Mouse (Mus musculus) midbrain, embryonic 12.5 days (tissue): Measurements from ENCODE around the gene Hvcn1. TPM values are rescaled to one million over a fixed set of nuclear protein-coding genes. Genes with fewer than 3 reads are reported as not detected.

ENCODE experiments used
- ATAC-seq: fragments of 200-750 bp; cut with Nextera tagmentation; 2 replicates; pipeline ENCODE4 v1.8.0; 2017; ENCODE audit warnings: low read depth, moderate TSS enrichment, moderate library complexity; ENCODE audit not compliant: low FRiP score
- H3K27ac ChIP-seq: fragments of 300-500 bp; sonication (generic); replicated peaks from 2 replicates; pipeline ENCODE4 v1.5.1; 2016; ENCODE audit warnings: mild to moderate bottlenecking
- H3K27me3 ChIP-seq: fragments of 300-500 bp; sonication (generic); 2 replicates; pipeline ENCODE4 v1.6.1; 2016; ENCODE audit warnings: mild to moderate bottlenecking
- H3K36me3 ChIP-seq: fragments of 300-500 bp; sonication (generic); 2 replicates; pipeline ENCODE4 v1.6.1; 2016
- H3K4me1 ChIP-seq: fragments of 300-500 bp; sonication (generic); 2 replicates; pipeline ENCODE4 v1.6.1; 2016
- H3K4me2 ChIP-seq: fragments of 300-500 bp; sonication (generic); replicated peaks from 2 replicates; pipeline ENCODE4 v1.6.1; 2016; ENCODE audit warnings: mild to moderate bottlenecking, moderate library complexity
- H3K4me3 ChIP-seq: fragments of 300-500 bp; sonication (generic); 2 replicates; pipeline ENCODE4 v1.5.1; 2016; ENCODE audit warnings: mild to moderate bottlenecking
- H3K9ac ChIP-seq: fragments of 300-500 bp; sonication (generic); replicated peaks from 2 replicates; pipeline ENCODE4 v1.6.1; 2016; ENCODE audit warnings: mild to moderate bottlenecking, moderate library complexity
- H3K9me3 ChIP-seq: fragments of 300-500 bp; sonication (generic); 2 replicates; pipeline ENCODE4 v1.6.1; 2016; ENCODE audit warnings: mild to moderate bottlenecking
- WGBS: fragments of 180-500 bp; shearing (Covaris S2); methylation state at CpG from one replicate; pipeline ENCODE4 v1.1.7; 2016; 5-methylcytosine and 5-hydroxymethylcytosine counted together
- polyA plus RNA-seq: library from polyadenylated mRNA; unstranded; fragments of >200 nt; fragmentation: Nextera tagmentation; extraction: Ambion mirVana; gene quantifications from 2 replicates; pipeline ENCODE4 v1.2.1, GENCODE M21; 2016

Gene Hvcn1
- polyA plus RNA-seq, 1 experiment from 2014 or later: 10.8 TPM

DNA sequence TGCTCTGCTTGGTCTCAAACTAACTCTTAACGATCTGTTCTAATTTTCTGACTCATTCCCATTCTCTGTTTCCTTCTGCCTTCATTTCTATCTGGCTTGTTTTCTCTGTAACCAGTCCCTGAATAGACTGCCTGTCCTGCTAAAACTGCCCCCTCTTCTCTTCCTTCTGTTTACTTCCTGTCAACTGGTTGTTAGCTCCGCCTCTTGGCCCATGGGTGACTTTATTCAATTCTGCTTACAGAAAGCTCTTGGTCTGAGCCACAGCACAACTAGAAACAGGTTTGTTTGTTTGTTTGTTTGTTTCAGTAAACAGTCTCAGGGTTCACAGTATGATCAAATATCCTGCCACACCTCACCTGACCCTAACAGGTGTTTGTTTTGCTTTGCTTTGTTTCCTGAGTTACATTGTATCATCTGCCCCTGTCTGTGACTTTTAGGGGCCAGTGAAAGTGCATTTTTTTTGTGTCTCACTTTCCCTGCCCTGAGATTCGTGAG lies 21.7 kb downstream of the Hvcn1 start:
- H3K9ac ChIP-seq: no peak overlapping the region
- H3K27ac ChIP-seq: no peak overlapping the region
- H3K4me1 ChIP-seq: no peaks in the 10 kb centered on the region
- peaks cover 9% of the 10 kb centered on the region; the same call in 1 of the 2 replicates for H3K36me3 ChIP-seq
- H3K4me2 ChIP-seq: no peak overlapping the region
- H3K9me3 ChIP-seq: peaks cover 7% of the 10 kb centered on the region
- H3K4me3 ChIP-seq: no peak overlapping the region
- WGBS: 89% methylated on average over 3 of the region's 3 CpGs
- no peak for ATAC-seq
- H3K27me3 ChIP-seq: no peaks in the 10 kb centered on the region

DNA sequence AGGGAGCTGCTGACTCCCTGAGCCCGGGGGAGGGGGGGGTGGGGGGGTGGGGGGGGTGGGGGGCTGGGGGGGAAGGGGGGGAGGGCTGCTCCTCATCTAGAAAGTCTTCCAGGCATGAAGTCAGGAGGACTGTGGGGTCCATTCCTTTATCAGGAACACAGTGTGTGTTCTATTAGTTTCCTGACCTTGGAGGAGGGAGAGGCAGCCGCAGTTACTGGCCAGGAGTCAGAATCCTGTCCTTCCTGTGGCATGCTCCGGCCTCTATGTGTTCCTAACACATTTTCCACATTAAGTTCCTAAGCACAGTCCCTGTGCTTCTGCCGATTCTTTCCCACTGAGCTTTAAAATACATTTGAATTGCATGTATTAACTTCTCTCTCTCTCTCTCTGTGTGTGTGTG lies 22.2 kb downstream of the Hvcn1 start:
- Histone ChIP-seq H3K27ac (no peak overlapping the region), H3K36me3 (peaks cover 9% of the 10 kb centered on the region; the same call in 1 of the 2 replicates), H3K9me3 (peaks cover 7% of the 10 kb centered on the region), H3K4me3 (no peak overlapping the region), H3K4me1 (no peaks in the 10 kb centered on the region), H3K9ac (no peak overlapping the region), H3K4me2 (no peak overlapping the region), H3K27me3 (no peaks in the 10 kb centered on the region)
- WGBS: 75% methylated on average over 3 of the region's 4 CpGs
- no peak for ATAC-seq

DNA sequence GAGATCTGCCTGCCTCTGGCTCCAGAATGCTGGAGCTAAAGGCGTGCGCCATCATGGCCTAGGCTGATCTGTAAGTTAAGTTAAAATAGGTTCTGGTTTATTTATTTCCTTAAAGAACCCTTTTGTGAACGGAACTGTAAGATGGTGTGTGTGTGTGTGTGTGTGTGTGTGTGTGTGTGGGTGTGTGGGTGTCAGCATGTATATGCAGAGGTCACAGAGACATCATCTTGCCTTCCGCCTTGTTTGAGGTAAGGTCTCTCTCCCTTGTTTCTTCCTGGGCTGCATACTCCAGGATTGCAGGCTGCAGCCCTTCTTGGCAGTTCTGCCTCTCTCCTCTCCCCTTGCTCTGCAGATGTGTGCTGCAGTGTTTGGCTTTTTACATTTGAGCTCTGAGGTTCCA lies 24.2 kb downstream of the Hvcn1 start:
- Histone ChIP-seq H3K4me3 (no peak overlapping the region), H3K36me3 (peaks cover 9% of the 10 kb centered on the region; the same call in 1 of the 2 replicates), H3K27ac (no peak overlapping the region), H3K9ac (no peak overlapping the region), H3K9me3 (peaks cover 7% of the 10 kb centered on the region), H3K27me3 (no peaks in the 10 kb centered on the region), H3K4me2 (no peak overlapping the region), H3K4me1 (0 out of 2 replicates have a peak, but pooled peaks cover 7% of the 10 kb centered on the region)
- ATAC-seq: no peak
- WGBS: 94% methylated on average over 4 of the region's 4 CpGs

DNA sequence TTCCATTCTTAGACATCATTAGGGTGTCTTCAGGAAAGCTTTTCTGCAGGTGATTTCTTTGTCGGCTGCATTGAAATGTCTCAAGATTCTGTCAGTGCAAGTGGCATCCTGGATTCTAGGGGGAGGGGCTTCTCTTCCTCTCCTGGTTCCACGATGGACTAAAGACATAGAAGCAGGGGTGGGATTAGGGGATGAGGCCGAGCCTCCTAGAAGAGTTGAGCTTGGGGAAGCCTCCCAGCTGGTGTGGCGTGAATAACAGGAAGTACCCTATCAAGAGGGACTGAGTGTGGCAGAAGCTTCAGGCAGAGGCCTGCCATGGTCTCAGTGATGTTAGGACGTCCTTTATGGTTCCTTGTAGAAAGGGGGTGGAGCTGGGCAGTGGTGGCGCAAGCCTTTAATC lies 24.8 kb downstream of the Hvcn1 start:
- Histone ChIP-seq H3K9ac (no peak overlapping the region), H3K4me3 (no peak overlapping the region), H3K36me3 (peaks cover 9% of the 10 kb centered on the region; the same call in 1 of the 2 replicates), H3K27me3 (no peaks in the 10 kb centered on the region), H3K4me1 (0 out of 2 replicates have a peak, but pooled peaks cover 7% of the 10 kb centered on the region), H3K27ac (no peak overlapping the region), H3K9me3 (peaks cover 7% of the 10 kb centered on the region), H3K4me2 (no peak overlapping the region)
- no peak for ATAC-seq
- WGBS: 83% methylated on average over 6 of the region's 6 CpGs

DNA sequence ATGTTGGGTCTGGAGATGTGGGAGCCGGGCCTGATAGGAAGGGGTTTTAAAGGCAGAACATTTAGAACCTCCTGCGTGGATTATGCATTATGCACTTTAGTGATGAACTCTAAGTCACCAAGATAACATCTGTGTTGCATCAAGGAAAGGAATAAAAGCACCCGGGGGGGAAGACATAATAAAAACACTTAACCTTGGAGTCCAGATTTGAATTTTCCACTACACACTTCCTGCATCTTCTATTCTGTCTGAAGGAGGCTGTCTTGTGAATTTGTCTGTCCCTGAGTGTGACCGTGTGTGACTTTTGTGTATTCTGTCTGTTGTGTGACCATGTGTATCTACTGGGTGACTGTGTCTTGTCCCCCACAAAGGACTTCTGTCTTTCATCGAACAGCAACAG lies 25.4 kb downstream of the Hvcn1 start:
- 89% methylated on average over 5 of the region's 5 CpGs for WGBS
- H3K27me3 ChIP-seq: no peaks in the 10 kb centered on the region
- ATAC-seq: no peak
- H3K27ac ChIP-seq: no peak overlapping the region
- 0 out of 2 replicates have a peak, but pooled peaks cover 7% of the 10 kb centered on the region for H3K4me1 ChIP-seq
- no peak overlapping the region for H3K9ac ChIP-seq
- peaks cover 9% of the 10 kb centered on the region; the same call in 1 of the 2 replicates for H3K36me3 ChIP-seq
- no peak overlapping the region for H3K4me2 ChIP-seq
- H3K9me3 ChIP-seq: peaks cover 7% of the 10 kb centered on the region
- no peak overlapping the region for H3K4me3 ChIP-seq

DNA sequence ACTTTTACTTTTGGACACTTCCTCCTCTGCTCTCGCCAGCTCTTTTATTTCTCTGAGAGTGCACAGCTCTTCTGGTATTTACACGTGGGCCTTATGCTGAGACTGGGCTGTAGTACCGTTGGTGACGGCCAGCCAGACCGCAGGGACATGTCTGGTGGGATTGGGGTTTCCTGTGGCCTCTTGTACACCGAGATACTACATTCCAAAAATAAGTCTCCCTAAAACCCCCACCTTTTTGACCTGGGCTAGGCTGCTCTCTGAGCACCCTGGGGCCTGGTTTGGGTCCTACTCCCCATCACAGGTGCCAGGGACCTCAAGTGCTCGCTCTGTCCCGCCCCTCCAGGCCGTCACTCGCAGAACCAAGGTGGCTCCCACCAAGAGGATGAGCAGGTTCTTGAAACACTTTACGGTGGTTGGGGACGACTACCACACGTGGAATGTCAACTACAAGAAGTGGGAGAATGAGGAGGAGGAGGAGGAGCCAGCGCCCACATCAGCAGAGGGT lies 26.5 kb downstream of the Hvcn1 start:
- WGBS: 86% methylated on average over 14 of the region's 14 CpGs
- Histone ChIP-seq H3K4me3 (no peak overlapping the region), H3K27ac (no peak overlapping the region), H3K4me2 (no peak overlapping the region), H3K27me3 (no peaks in the 10 kb centered on the region), H3K36me3 (peaks cover 3% of the 10 kb centered on the region; the same call in 1 of the 2 replicates), H3K4me1 (peaks cover 9% of the 10 kb centered on the region; the same call in 1 of the 2 replicates), H3K9me3 (peaks cover 2% of the 10 kb centered on the region), H3K9ac (no peak overlapping the region)
- no peak for ATAC-seq

DNA sequence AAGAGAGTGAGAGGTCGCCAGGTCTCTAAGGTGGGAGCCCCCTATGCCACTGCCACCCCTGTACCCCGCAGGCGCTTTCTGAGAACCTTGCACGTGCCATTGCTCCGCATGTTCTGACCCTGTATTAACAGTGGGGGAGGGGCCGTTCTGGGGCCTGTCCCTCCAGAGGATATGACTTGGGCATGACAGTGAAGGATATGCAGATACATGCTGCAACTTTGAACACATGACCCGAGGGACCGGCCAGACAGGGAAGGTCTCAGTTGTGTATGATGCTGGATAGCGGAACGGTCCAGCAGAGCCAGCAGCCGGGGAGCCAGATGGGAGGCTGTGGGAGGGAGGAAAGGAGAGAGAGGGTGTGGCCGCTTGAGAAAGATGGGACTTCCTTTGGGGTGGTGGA lies 27.1 kb downstream of the Hvcn1 start:
- no peak overlapping the region for H3K27ac ChIP-seq
- no peak overlapping the region for H3K4me3 ChIP-seq
- no peak for ATAC-seq
- peaks cover 9% of the 10 kb centered on the region; the same call in 1 of the 2 replicates for H3K4me1 ChIP-seq
- H3K9me3 ChIP-seq: no peaks in the 10 kb centered on the region
- no peak overlapping the region for H3K9ac ChIP-seq
- H3K36me3 ChIP-seq: no peaks in the 10 kb centered on the region
- H3K4me2 ChIP-seq: no peak overlapping the region
- H3K27me3 ChIP-seq: no peaks in the 10 kb centered on the region
- 90% methylated on average over 12 of the region's 12 CpGs for WGBS

DNA sequence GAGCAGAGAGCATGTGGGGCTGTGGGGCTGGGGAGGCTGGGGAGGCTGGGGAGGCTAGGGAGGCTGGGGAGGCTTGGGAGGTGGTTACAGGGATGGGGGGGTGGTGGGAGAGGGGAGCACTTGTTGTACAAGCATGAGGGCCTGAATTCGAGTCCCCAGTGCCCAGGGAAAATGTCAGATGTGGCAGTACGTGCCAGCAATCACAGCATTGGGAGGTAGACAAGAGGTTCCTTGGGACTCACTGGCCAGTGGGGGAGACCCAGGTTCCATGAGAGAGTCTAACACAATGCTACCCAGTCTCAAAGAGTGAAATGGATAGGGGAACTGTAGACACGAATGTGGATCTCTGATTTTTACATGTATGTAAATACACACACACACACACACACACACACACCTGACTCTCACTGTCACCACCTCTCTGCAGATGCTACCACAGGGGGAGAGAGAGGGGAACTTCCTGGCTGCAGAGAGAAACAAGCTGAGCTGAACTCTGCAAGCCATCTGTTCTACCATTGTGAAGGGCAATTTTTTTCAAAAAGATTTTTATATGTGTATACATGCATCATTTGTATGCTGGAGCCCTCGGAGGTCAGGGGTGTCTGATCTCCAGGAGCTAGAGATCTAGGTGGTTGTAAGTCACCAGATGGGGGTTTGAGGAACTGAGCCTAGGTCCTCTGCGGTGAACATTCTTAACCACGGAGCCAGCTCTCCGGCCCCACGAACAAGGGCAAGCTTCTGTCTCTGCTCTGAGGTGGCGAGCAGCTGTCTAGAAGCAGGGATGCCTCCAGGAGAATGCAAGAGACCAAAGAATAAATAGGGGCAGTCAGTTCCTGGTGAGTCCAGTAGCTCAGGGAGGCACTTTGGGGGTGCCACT lies 28.0 kb downstream of the Hvcn1 start:
- no peak overlapping the region for H3K4me3 ChIP-seq
- H3K36me3 ChIP-seq: peaks cover 8% of the 10 kb centered on the region; the same call in 1 of the 2 replicates
- H3K9ac ChIP-seq: no peak overlapping the region
- ATAC-seq: no peak
- H3K27me3 ChIP-seq: no peaks in the 10 kb centered on the region
- H3K9me3 ChIP-seq: no peaks in the 10 kb centered on the region
- H3K4me1 ChIP-seq: peaks cover 9% of the 10 kb centered on the region; the same call in 1 of the 2 replicates
- H3K4me2 ChIP-seq: no peak overlapping the region
- 85% methylated on average over 9 of the region's 9 CpGs for WGBS
- no peak overlapping the region for H3K27ac ChIP-seq

DNA sequence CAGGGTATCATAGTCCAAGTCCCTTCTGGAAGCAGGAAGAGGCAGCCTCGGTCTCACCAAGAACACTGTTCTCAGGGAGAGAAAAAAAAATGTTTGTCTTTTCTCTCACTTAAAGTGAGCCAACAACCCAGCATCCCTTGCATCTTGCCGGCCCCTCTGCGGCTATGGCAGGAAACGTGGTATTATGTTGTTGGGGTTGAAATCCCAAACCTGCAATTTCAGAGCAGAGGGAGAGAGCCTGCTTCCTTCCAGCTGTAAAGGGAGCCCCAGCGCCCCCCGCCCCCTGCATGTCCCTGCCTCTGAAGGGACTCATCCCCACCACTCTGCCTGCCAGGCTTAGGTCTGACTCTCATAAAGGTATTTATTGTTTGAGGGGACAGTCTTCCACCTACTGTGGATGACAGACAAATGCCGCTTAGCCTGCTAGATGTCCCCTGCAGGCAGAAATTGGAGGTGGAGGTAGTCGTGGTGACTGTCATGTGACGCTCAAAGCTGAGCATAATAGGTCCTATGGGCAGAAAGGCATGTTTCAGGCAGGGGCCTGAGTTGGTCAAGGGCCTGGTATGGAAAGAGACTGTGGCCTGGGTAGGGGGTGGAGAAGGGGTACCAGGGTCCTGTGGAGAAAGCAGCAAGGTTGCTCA lies 28.7 kb downstream of the Hvcn1 start:
- Histone ChIP-seq H3K27ac (no peak overlapping the region), H3K9me3 (no peaks in the 10 kb centered on the region), H3K4me2 (no peak overlapping the region), H3K27me3 (no peaks in the 10 kb centered on the region), H3K9ac (no peak overlapping the region), H3K4me1 (peaks cover 9% of the 10 kb centered on the region; the same call in 1 of the 2 replicates), H3K4me3 (no peak overlapping the region), H3K36me3 (peaks cover 11% of the 10 kb centered on the region)
- ATAC-seq: no peak
- whole genome bisulfite sequencing: 68% methylated on average over 9 of the region's 9 CpGs

DNA sequence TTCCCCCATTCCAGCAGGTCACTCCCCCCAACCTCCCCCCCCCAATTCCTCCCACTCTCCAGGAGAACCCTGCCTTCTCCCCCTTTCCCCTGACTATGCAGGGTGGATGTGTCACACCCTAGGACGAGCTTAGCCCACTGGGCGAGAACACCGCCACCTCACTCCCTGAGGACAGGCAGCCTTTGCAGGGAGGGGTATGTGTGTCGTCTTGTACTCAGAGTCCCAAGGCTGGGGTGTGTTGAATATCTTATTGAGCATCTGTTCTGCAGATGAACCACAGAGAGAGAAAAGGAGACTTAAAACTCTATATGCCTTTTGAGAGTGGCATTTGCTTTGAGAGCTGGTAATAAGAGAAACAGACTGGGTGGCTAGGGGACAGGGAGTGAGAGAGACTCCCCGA lies 30.6 kb downstream of the Hvcn1 start:
- WGBS: 72% methylated on average over 5 of the region's 5 CpGs
- no peak overlapping the region for H3K4me3 ChIP-seq
- ATAC-seq: no peak
- H3K9me3 ChIP-seq: no peaks in the 10 kb centered on the region
- H3K4me1 ChIP-seq: peaks cover 9% of the 10 kb centered on the region; the same call in 1 of the 2 replicates
- no peak overlapping the region for H3K9ac ChIP-seq
- no peak overlapping the region for H3K4me2 ChIP-seq
- H3K27me3 ChIP-seq: no peaks in the 10 kb centered on the region
- peaks cover 29% of the 10 kb centered on the region for H3K36me3 ChIP-seq
- no peak overlapping the region for H3K27ac ChIP-seq

DNA sequence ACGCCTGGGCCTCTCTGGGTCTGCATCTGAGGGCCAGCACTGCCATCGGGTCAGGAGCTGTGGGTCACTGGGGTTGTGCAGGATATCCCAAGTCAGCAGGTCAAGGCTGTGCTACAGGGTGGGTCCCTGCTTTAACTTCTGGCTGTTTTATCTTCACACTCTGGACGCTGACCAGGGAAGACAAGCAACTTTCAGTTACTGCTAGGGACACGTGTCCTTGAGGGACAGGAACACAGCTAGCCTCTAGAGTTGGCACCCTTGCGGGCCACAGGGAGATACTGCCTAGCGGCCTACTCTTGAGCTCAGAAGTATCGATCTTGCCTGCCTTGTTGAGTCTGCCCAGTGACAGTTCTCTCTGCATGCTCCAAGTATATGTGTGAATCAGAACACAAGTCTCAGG lies 33.0 kb downstream of the Hvcn1 start:
- ATAC-seq: no peak
- Histone ChIP-seq H3K9ac (no peak overlapping the region), H3K4me3 (no peak overlapping the region), H3K36me3 (peaks cover 33% of the 10 kb centered on the region), H3K27me3 (no peaks in the 10 kb centered on the region), H3K9me3 (no peaks in the 10 kb centered on the region), H3K4me1 (peaks cover 15% of the 10 kb centered on the region; the same call in 1 of the 2 replicates), H3K27ac (no peak overlapping the region), H3K4me2 (no peak overlapping the region)
- 81% methylated on average over 7 of the region's 7 CpGs for WGBS

DNA sequence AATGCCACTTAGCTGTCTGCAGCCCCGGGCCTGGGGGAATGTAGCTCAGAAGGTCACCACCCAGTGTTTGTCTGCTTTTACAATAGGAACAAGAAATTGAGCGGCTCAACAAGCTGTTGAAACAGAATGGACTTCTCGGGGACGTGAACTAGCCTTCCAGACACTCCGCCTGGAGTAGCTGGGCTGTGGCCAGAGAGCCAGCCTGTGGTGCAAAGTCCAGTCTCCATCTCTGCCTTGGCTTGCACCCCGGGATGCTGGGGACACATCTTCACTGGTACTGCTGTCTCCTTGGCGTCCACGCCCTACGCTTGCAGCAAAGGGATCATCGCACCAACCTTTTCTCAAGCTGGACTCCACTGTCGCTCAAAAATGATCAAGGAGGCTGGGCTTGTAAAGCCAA lies 33.9 kb downstream of the Hvcn1 start:
- no peaks in the 10 kb centered on the region for H3K27me3 ChIP-seq
- H3K4me3 ChIP-seq: no peak overlapping the region
- no peaks in the 10 kb centered on the region for H3K9me3 ChIP-seq
- ATAC-seq: no peak
- WGBS: 88% methylated on average over 11 of the region's 11 CpGs
- H3K27ac ChIP-seq: no peak overlapping the region
- H3K4me2 ChIP-seq: no peak overlapping the region
- H3K9ac ChIP-seq: no peak overlapping the region
- H3K4me1 ChIP-seq: peaks cover 19% of the 10 kb centered on the region; the same call in 1 of the 2 replicates
- peaks cover 33% of the 10 kb centered on the region for H3K36me3 ChIP-seq
